Mouse (Mus musculus): ENCODE data around the gene Gpr4.

GRCm38 (mm10) chr7:19256567-19256966 lies 44.2 kb downstream of the Gpr4 start:
- TF ChIP-seq GATA1 (IDR thresholded peaks at IDR 0.05; ENCODE audit: low read length) = no peak
- TF ChIP-seq TAL1 (IDR thresholded peaks at IDR 0.05; ENCODE audit: low read length) = no peak
